Mouse (Mus musculus) cerebellum, adult 8-10 months (tissue): ENCODE measurements around the gene Npnt.

Source experiments
- DNase-seq: peaks from one replicate; pipeline ENCODE4 v3.0.0; 2022

Gene Npnt

GRCm38 (mm10) chr3:132934649-132935048 is 15.4 kb downstream of the Npnt start:
- no peak for DNase-seq

- DNase-seq: no peak
Measured at GRCm38 (mm10) chr3:132931526-132931925, 18.6 kb downstream of the Npnt start.

- no peak for DNase-seq
Measured at GRCm38 (mm10) chr3:132929866-132930265, 20.2 kb downstream of the Npnt start.

- no peak for DNase-seq
Measured at GRCm38 (mm10) chr3:132928186-132928585, 21.9 kb downstream of the Npnt start.

GRCm38 (mm10) chr3:132919798-132920197 is 30.3 kb downstream of the Npnt start:
- DNase-seq: no peak

GRCm38 (mm10) chr3:132919240-132919639 is 30.9 kb downstream of the Npnt start:
- no peak for DNase-seq

GRCm38 (mm10) chr3:132917356-132918090 is 32.6 kb downstream of the Npnt start:
- no peak for DNase-seq

- no peak for DNase-seq
Measured at GRCm38 (mm10) chr3:132915661-132916060, 34.4 kb downstream of the Npnt start.

GRCm38 (mm10) chr3:132912420-132912819 is 37.7 kb downstream of the Npnt start:
- DNase-seq: no peak

GRCm38 (mm10) chr3:132911716-132912115 is 38.4 kb downstream of the Npnt start:
- no peak for DNase-seq

- no peak for DNase-seq
Measured at GRCm38 (mm10) chr3:132910727-132911126, 39.4 kb downstream of the Npnt start.

GRCm38 (mm10) chr3:132909736-132910135 is 40.4 kb downstream of the Npnt start:
- DNase-seq: no peak

- no peak for DNase-seq
Measured at GRCm38 (mm10) chr3:132907506-132908203, 42.4 kb downstream of the Npnt start.

GRCm38 (mm10) chr3:132905224-132905930 is 44.7 kb downstream of the Npnt start:
- DNase-seq: no peak

GRCm38 (mm10) chr3:132903386-132903785 is 46.7 kb downstream of the Npnt start:
- no peak for DNase-seq

GRCm38 (mm10) chr3:132902921-132903320 is 47.2 kb downstream of the Npnt start:
- no peak for DNase-seq

- DNase-seq: no peak
Measured at GRCm38 (mm10) chr3:132902206-132902605, 47.9 kb downstream of the Npnt start.

- DNase-seq: no peak
Measured at GRCm38 (mm10) chr3:132897891-132898290, 52.2 kb downstream of the Npnt start.

GRCm38 (mm10) chr3:132897390-132897789 is 52.7 kb downstream of the Npnt start:
- no peak for DNase-seq

- no peak for DNase-seq
Measured at GRCm38 (mm10) chr3:132894086-132894485, 56.0 kb downstream of the Npnt start.

- no peak for DNase-seq
Measured at GRCm38 (mm10) chr3:132893676-132894075, 56.4 kb downstream of the Npnt start.

- DNase-seq: no peak
Measured at GRCm38 (mm10) chr3:132893044-132893443, 57.0 kb downstream of the Npnt start.

GRCm38 (mm10) chr3:132892481-132892880 is 57.6 kb downstream of the Npnt start:
- DNase-seq: no peak
